Mouse (Mus musculus) cerebellum, adult 8-10 months (tissue): ENCODE data around the gene Sdcbp2.

Experiments
- DNase-seq: peaks from one replicate; pipeline ENCODE4 v3.0.0; 2022

The Sdcbp2 gene

DNA sequence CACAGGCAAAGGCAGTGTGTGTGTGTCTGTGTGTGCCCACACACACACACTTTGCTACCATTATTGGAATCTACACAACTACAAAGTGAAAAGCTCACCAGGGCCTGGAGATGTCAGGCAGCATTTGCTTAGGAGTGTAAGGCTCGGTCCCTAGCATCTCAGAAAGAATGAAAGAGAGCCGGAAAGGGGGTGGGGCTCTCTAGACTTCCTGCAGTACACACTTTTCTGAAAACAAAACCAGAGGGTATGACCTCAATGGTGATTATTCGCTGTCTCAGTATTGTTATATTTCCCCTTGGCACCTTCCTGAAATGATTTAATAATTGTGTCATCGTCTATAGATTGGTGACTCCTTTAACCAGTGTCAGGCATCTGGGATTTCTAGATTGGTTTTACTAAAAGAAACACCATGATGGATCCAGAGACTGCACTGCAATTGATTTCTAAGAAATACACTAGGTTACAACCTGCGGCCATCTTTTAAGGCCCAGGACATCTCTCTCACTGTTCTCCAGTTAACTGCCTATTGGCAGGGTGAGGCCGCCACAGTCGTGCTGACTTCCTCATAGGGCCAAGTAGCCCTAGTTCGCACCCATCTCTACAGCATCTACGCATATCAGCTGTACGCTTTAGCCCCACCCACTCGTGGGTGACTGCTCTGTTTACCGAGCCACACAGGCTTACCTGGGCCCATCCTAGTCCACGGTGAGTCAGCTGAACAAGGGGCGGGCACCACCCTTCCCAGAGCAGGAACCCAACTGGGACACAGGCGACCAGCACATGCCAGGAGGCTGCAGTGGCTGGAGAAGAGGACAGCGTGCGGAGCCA is at the start of gene Sdcbp2:
Sdcbp2 (plus strand) TSS at position 750 of the 828 bp plus-strand sequence.
- DNase-seq: no peak

DNA sequence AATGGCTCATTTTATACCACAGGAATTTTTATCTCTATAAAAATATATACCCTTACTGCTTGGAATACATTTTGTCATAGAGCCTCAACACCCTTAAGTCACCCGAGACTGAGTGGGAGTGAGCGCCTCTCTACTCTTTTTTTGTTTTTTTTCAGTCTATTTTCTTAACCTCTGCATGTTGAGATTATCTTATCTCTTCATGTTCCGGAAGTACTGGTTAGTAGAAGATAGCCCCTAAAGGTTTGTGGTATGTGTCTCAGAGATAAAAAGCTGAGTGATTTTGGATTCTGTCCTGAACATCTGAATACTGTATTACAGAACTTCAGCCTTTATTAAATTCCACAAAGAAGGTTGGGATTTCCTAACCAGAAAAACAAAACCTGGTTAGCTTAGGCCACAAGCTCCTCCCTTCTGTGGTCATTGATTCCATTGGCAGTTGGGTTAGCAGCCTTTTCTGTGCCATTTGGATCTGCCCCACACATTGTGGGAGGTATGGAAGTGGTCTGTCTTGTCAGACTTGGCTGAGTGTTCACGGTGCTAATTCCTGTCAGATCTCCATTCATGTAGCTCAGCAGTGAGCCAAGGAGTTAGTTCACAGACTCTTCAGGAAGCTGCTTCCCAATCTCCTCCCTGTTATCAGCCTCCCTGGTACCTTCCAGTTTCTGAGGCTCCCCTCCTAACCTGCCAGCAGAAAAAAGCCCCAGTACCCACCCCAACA is 47.9 kb upstream of the Sdcbp2 start:
- DNase-seq: no peak

DNA sequence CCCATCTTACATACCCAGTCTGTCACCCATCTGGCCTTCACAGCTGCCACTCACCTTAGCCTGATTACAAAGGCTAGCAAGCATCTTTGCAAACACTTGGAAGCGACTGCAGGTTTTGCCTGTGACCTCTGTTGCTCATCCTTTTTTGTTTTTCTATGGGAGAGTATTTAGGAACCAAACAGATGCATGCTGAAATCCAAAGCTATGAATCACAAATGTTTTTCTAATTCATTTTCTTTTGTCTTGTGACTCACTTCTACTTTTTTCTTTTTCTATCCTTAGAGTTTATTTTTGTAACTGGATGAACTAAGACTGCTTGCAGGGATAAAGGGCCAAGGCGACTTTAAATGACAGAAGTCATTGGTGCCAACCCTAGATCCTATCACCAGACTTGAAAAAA is 46.9 kb upstream of the Sdcbp2 start:
- DNase-seq: no peak

DNA sequence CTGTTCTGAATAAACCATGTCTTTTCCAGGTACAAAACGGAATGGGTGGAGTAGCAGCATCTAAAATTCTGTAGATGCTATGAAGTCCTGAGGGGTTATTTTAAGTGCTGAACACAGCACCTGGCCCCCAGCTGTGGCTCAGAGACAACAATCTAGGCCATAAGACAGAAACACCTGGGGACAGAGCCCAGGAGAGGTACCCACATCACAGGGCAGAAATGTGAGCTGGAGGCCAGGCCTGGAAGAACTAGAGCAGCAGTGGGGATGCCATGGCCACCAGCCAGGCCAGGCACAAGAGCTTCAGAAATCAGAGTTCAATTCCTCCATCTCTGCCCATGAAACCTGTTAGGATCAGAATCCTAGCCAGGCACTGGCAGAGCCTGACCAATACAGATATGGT is 44.4 kb upstream of the Sdcbp2 start:
- no peak for DNase-seq

DNA sequence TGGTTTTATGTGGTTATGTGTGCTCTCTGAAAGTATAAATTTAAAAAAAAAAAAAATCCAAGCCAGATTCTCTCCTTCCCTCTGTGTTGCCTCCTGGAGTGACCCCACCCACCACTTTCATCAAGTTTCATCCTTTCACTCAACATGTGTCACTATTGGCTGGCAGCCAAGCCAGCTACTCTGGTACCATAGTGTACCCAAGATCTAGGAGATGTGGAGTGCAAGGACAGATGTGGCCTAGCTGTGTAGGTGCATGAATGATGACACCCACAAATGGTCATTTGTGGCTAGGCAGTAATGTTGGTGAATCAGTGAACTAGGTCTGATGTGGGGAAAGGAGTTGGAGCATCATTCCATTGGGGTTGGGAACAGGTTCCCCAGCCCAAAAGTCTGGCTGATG is 43.3 kb upstream of the Sdcbp2 start:
- no peak for DNase-seq

DNA sequence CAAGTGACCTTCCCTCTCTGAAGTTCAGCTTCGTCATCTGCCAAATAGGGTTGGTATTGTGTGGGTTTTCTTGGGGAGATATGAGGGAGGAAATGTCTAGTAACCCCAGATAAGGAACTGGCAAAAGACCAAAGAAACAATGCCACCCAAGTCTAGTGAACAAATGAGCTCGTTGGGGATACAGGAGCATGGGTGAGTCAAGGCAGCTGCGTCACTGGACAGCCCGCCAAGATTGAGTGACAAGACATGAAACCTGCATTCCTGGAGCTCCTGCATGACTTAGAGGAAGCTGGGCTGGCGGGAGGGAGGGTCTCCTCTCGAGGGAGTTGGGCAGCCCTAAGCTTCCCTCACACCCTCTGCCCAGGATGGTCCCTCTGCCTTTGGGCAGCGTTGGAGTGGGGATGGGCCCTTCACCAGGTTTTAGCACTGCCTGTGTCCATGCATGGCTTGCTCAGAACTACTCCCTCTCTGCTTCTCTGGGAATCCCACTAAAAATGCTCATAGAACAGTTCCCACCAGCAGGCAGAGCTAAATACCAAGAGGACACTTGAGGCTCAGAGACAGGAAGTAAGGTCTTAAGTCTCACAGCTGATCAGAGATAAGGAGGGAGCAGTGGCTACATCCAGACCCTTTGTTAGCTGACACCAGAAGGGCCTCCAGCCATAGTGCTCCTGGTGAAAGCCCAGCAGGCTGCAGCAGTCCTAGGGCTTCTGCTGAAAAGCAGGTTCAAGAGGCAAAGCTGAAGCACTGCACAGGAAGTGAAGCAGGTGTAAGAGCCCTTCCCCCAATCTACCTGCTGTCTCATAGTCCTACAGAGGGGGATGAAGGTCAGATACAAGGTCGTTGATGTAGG is 41.8 kb upstream of the Sdcbp2 start:
- no peak for DNase-seq

DNA sequence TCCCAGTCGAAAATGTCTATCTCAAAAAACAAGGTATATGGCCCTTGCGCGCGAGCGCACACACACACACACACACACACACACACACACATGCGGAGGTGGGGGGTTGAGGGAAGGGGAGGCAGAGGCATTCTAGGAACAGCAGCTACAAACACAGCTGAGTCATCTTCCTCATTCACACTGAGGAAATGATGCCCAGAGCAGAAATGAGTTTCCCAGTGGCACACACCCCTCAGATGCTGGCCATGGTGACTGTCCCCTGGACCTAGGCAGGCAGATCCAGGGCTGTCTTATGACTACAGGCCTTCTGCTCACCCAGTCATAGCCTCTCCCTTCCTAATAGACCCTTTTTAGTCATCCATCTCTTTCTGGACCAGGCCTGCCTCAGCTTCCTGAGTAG is 38.8 kb upstream of the Sdcbp2 start:
- DNase-seq: no peak

DNA sequence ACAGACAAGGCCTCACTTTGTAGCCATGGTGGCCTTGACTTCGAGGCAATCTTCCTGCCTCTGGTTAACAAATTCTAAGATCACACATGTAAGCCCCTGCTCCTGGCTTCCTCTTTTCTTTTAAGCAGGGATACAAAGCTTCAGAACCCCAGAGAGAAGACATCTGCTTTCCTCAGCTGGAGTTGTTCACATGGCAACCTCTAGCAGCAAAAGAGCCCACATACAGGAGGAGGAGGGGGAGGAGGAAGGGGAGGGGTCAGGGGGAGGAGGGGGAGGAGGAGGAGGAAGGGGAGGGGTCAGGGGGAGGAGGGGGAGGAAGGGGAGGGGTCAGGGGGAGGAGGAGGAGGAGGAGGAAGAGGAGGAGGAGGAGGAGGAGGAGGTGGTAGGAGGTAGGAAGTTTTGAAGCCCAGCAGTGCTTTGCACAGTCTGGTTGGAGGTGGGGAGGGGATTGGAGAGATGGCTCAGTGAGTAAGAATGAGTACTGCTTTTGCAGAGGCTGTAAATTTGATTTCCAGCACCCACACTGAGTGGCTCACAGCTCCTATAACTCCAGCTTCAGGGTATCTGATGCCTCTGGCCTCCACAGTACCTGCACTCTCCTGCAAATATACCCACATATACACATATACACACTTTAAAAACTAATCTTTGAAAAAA is 36.3 kb upstream of the Sdcbp2 start:
- DNase-seq: no peak

DNA sequence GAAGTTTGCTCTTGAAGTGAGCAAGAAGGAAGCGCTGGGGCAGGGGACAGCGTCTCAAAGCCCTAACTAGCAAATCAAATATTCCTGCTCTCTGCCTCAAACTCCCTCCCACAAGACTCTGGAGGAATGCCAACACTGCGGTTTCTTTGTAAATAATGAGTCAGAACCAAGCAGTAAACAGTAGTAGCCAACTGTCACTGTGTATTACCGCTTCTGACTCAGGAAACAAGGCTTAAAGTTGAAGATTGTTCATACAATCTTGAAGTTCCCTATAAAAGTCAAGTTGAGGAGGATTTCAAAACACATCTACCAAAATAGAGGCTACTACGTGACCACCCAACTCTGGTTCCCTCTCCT is 35.8 kb upstream of the Sdcbp2 start:
- no peak for DNase-seq

DNA sequence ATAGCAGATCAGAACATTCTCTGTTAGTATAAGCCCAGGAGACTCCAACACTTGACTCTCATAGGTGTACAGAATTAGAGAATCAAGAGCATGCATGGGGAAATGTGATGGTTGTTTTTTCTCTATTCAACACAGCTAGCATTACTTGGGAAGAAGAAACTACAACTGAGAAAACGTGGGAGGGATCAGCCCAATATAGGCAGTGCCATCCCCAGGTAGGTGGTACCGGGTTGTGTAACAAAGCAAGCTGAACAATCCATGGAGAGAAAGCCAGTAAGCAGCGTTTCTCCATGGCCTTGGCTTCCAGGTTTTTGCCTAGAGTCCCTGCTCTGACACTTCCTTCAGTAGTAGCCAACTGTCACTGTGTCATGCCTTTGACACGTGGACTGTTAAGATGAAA is 33.8 kb upstream of the Sdcbp2 start:
- no peak for DNase-seq

DNA sequence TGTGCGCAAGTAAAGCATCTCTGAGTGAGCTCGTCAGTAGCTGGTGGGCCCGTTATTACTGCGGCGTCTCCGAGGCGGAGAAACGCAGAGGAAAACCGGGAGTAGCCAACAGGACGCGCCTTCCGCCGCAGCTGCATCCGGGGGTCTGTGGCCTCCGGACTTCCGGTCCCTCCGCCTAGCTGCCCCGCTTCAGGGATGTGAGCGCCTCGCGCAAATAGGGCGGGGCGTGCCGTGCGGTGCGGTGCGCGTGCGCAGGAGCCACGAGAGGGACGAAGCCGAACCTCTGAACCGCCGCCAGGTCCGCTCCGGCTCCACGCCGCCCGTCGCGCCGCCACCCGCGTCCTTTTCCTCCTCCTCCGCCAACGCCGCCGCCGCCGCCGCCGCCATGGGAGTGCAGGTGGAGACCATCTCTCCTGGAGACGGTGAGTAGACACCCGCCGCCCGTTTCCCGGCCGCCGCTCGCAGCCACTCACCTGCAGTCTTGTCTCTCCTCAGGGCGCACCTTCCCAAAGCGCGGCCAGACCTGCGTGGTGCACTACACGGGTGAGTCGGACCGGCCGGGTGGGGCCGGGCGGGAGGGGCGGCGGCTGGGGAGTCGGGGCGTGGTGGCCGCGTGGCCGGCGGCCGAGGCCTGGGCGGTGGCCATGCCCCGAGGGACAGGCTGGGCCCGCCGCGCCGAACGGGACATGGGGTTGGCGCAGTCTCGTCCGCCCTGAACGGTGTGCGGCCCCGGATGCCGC is 29.9 kb upstream of the Sdcbp2 start, which contains the start of gene Fkbp1a:
Fkbp1a (plus strand) TSS at position 161 of the 740 bp plus-strand sequence.
- peak; percentile 98 for DNase-seq

DNA sequence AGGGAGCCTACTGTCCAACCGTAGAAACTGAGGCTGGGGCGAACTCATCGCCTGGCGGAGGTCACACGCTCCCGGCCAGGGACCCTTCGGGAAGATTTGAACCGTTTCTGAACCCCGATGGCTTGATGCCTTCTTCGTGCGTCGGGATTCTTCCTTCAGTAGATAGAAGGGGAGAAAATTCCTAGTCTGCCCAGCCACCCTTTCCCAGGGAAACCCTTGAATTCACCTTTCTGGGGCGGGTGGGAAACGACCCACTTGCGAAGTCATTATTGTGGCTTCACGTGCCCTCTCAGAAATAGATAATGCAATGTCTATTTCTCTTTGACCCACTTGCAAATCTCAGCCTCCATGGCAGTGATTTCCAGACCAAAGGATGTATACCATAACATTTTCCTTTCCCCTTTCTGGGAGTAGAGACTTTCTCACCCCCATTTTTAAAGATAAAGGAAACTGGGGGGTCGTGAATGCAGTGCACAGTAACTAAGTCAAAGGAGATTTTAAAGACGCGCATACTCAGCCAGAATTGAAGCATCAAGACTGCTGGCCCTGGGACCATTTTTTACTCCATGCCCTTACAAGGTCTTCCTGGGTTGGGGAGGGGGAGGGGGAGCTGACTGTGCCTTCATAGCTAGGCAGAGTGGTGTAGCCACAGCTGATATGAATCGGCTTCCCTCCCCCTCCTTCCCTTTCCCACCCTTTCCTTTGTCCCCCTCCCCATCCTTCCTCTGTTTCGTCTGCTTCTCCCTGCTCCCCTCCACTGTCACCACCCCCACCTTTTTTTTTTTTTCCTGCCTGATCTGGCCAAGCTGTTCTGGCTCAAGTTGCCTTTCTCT is 29.1 kb upstream of the Sdcbp2 start:
- DNase-seq: peak; percentile 28

DNA sequence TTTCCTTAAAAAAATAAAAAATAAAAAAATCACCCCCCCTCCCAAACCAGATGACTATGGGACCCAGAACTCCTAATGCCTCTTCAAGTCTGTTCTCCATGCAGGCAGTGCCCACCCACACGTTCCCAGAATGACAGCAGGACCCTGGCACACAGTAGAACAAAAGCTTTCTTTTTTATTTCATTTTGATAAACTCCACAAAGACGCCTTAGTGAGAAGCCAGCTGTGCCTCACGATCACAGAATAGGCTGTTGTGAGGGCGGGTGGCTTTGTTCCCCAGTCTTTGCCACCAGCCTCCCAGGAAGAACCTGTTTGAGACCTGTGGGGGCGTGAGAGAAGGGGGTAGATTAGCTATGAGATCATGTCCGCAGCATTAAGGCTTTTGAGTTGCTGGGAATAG is 27.7 kb upstream of the Sdcbp2 start:
- no peak for DNase-seq

DNA sequence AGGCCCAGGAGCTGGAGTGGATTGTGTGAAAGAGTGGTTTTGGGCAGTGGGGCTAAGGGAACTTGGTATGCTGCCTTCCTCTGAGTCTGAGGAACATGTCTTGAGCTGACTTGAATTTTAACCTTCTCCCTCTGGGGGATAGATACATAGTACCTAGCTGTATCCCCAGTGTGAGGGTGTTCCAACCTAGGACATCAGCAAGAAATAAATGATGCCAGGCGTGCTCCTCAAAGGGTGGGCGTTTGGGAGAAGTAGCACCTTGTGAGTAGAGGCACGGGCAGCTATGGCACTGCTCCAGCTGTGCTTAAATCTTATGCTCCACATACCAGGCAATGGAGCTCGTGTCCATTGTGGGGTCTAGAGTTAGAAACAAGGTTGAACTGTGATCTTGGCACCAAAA is 25.9 kb upstream of the Sdcbp2 start:
- no peak for DNase-seq

DNA sequence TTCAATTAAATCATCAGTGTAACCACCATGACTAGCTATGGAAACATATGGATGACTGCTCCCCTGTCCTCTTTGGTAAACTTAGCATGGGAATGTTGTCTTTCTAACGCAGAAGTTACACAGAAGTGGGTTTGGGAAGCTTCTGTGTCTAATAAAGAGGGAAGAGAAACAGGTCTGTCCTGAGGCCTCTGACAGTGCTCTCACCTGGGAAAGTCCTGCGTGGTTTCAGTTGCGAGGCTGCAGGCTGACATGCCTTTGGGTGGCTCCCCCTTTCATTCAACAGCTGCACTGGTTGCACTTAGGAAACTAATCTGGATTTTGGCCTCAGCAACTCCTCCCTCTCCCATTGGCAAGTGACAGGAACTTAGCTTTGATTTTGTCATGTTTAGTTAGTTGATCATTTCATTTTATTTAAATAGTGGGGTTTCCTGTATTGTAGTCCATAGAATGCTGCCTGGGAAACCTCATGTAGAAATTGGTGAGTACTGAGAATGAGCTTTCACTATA is 22.8 kb upstream of the Sdcbp2 start:
- DNase-seq: no peak

DNA sequence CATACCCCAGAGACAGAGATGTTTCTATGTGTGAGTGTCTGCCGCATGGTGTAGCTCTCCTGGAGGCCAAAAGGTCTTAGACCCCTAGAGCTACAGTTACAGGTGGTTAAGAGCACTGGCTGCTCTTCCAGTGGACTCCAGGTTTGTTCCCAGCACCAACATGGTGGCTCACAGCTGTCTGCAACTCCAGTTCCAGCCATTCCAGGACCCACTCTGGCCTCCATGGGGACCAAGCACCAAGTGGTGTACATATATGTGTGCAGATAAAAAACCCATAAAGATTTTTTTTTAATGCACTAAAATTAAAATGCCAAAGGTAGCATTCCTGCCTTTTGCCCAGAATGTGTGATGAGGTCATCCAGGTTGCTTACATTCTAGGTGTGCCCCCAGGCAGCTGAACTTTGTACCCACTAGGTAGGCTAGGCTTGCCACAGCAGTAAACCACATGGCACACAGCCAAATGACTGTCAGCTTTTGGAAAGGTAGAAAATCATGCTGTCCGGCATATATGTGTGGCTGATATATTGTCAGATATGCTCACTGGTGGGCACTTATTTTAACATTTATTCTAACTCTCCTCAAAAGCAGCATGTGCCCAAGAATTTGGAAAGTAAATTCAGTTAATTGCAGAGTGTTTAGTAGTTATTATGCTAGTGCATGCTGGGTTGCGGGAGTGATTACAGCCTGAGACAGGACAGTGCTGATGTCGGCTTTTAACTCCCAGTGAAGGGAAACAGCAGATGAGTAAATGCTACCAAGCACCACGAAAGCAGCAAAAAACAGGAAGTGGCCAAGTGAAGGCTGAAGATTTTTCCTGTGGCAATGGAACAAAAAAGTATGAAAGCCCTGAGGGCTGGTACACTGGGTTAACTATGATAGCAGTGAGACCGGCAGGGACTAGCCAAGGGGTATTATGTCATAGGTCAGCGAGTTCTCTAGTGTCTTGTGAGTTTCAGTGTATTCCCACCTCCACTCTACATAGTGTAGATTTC is 9.2 kb upstream of the Sdcbp2 start:
- DNase-seq: no peak

DNA sequence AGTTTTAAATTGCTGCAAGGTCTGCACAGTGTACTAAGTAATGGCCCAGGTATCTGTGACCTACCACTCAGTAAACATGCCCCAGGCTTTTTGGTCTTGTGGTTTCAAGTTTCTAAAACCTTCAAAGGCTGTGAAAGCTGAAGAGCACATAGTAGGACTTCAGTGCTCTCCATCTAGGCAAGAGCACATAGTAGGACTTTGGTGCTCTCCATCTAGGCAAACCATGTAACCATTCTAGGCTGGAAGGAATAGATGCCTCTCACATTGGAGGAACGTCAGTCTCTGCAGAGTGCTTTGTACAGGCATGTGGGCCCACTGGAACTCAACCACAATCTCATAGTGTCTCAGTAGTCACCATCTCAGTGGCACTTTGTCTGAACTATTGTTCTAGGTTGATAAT is 8.4 kb upstream of the Sdcbp2 start:
- DNase-seq: no peak

DNA sequence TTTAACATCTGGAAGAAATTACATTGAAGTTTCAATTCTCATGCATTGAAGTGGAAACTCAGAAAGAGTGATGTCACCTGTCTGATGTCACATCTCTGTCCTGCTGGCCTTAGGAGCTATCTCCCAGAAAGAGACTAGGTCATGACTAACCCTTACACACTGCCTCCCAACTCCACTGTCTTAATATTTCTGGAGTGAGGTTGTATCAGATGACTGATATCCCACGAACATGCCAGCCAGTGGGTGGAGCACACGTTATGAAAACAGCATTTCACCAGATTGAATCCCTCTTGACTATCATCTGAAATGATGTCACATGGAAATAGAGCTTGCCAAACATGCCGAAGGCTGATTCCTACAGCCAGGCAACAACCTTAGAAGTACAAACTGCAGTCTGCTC is 7.4 kb upstream of the Sdcbp2 start:
- DNase-seq: no peak

DNA sequence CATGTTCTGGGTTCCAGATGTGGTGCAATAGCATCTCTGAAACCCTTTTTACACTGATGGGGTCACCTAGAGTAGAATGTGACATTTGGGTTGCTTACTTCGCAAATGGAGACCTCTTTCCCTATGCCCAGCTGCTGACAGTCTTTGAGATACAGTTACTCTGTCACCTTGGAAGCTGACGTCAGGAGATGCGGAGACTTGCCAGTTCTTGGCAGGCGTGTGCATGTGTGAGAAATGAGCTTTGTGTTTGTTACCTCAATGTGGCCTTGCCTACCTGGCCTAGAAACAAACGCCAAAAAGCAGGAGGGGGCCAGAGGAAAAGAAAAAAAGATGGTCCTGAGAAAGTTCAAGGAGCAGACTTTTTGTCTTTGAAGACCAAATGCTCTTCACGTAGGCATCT is 5.6 kb upstream of the Sdcbp2 start:
- DNase-seq: no peak

DNA sequence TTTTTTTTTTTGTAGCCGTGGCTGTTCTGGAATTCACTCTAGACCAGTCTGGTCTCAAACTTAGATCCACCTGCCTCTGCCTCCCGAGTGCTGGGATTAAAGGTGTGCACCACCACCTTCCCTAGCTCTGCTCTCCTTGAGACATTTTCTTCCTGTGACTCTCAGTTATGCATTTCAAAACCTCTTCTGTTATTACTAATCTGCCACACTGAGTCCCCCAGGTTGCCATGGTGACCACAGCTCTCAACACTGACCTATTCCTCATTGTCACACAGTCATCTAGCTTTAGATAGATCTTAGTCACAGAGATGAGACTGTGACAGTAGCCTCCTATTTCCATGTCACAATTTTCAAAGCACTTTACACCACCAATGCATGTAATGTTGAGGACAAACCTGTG is 3.0 kb upstream of the Sdcbp2 start:
- DNase-seq: no peak
